Mouse (Mus musculus) embryonic facial prominence, embryonic 12.5 days (tissue): ENCODE results near the gene Ccr3. TPM values are rescaled to one million over a fixed set of nuclear protein-coding genes. Genes with fewer than 3 reads are reported as not detected.
"Not testable (repeated sequence)": the region's sequence is repeated elsewhere in the genome, so short reads cannot be mapped to it uniquely, and the experiment has no call there.

Source experiments
- ATAC-seq: fragments of 200-750 bp; cut with Nextera tagmentation; 2 replicates; pipeline ENCODE4 v1.8.0; 2017; ENCODE audit not compliant: insufficient number of reproducible peaks, insufficient read depth, low FRiP score, low TSS enrichment
- H3K27ac ChIP-seq: fragments of 300-500 bp; sonication (generic); 2 replicates; pipeline ENCODE4 v1.5.1; 2016; ENCODE audit warnings: mild to moderate bottlenecking
- H3K27me3 ChIP-seq: fragments of 300-500 bp; sonication (generic); 2 replicates; pipeline ENCODE4 v1.6.1; 2016; ENCODE audit warnings: mild to moderate bottlenecking, moderate library complexity
- H3K36me3 ChIP-seq: fragments of 300-500 bp; sonication (generic); 2 replicates; pipeline ENCODE4 v1.6.1; 2016; ENCODE audit warnings: mild to moderate bottlenecking
- H3K4me1 ChIP-seq: fragments of 300-500 bp; sonication (generic); 2 replicates; pipeline ENCODE4 v1.6.1; 2016
- H3K4me2 ChIP-seq: fragments of 300-500 bp; sonication (generic); replicated peaks from 2 replicates; pipeline ENCODE4 v1.6.1; 2016; ENCODE audit warnings: mild to moderate bottlenecking, moderate library complexity
- H3K4me3 ChIP-seq: fragments of 300-500 bp; sonication (generic); 2 replicates; pipeline ENCODE4 v1.5.1; 2016; ENCODE audit warnings: mild to moderate bottlenecking
- H3K9ac ChIP-seq: fragments of 300-500 bp; sonication (generic); 2 replicates; pipeline ENCODE4 v1.6.1; 2016; ENCODE audit warnings: mild to moderate bottlenecking, moderate library complexity
- H3K9me3 ChIP-seq: fragments of 300-500 bp; sonication (generic); 2 replicates; pipeline ENCODE4 v1.6.1; 2016; ENCODE audit warnings: mild to moderate bottlenecking, moderate library complexity
- WGBS: fragments of 180-500 bp; shearing (Covaris S2); methylation state at CpG from one replicate; pipeline ENCODE4 v1.1.7; 2016; 5-methylcytosine and 5-hydroxymethylcytosine counted together
- polyA plus RNA-seq: library from polyadenylated mRNA; unstranded; fragments of >200 nt; fragmentation: Nextera tagmentation; extraction: Ambion mirVana; gene quantifications from 2 replicates; pipeline ENCODE4 v1.2.1, GENCODE M21; 2016

The Ccr3 gene
- polyA plus RNA-seq, 1 experiment from 2014 or later, result not detected

DNA sequence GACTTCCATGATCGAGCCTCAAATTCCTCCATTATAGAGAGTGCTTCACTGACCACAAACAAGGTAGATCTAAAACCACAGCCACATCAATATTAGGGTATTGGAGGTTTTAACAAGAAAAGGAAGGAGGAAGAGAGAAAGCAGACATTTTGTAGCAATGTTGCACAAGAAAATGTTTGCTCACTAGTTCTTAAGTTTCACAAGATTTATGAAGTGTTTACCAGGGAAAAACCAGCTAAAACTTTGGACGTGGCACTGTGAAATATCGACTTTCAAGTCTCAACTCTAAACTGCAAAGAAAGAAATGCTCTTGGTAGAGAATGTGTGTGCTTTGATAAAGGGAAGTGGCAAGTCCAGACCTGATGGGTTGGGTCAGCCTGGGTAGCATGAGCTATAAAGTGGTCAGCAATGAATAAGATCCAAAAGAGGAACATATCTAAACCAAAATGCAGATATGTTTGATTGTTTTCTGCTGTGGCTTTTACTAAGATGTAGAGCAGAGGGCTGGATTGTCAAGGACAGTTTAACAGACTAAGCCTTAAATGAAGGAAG is 34.5 kb downstream of the Ccr3 start:
- H3K4me3 ChIP-seq, result no peak overlapping the region
- H3K36me3 ChIP-seq, result no peaks in the 10 kb centered on the region
- ATAC-seq, result no peak
- H3K9ac ChIP-seq, result no peak overlapping the region
- 82% methylated on average over 3 of the region's 3 CpGs for WGBS
- H3K27ac ChIP-seq, result no peak overlapping the region
- no peaks in the 10 kb centered on the region for H3K9me3 ChIP-seq
- no peaks in the 10 kb centered on the region for H3K4me1 ChIP-seq
- no peaks in the 10 kb centered on the region for H3K27me3 ChIP-seq
- H3K4me2 ChIP-seq, result no peak overlapping the region

DNA sequence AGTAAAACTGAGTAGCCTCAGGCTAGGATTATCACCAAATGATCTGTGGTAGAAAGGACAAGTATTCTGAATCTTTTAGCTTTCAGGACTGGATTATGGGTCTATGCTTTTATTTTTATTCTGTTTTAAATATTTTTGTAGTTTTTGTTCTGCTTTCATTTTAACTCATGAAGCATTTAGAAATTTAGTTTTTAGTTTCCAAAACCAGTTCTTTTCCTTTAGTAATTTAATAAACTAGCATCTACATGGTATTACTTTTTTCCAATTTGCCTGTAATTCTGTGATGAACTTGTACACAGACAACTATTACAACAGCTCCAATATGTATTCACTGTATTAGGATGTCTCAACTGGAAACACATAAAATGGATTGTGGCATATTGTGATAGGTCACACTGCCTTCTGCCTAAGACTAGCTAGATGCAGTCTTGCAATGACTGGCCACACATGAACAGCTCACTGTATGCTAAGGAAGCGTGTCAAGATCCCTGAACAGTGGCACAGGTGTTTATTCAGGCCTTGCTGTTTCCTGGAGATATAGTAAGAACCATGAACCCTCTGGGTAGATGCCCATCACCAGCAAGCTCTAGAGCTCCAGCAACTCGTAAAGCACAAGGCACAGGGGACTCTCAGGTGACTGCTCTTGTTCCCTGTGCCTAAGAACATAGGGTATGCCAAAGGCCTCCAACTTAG is 38.0 kb downstream of the Ccr3 start:
- H3K4me1 ChIP-seq, result no peaks in the 10 kb centered on the region
- no peaks in the 10 kb centered on the region for H3K36me3 ChIP-seq
- H3K27ac ChIP-seq, result no peak overlapping the region
- no peak overlapping the region for H3K4me3 ChIP-seq
- 69% methylated on average over 2 of the region's 2 CpGs for whole genome bisulfite sequencing
- H3K27me3 ChIP-seq, result no peaks in the 10 kb centered on the region
- no peaks in the 10 kb centered on the region for H3K9me3 ChIP-seq
- no peak overlapping the region for H3K4me2 ChIP-seq
- no peak for ATAC-seq
- H3K9ac ChIP-seq, result no peak overlapping the region

DNA sequence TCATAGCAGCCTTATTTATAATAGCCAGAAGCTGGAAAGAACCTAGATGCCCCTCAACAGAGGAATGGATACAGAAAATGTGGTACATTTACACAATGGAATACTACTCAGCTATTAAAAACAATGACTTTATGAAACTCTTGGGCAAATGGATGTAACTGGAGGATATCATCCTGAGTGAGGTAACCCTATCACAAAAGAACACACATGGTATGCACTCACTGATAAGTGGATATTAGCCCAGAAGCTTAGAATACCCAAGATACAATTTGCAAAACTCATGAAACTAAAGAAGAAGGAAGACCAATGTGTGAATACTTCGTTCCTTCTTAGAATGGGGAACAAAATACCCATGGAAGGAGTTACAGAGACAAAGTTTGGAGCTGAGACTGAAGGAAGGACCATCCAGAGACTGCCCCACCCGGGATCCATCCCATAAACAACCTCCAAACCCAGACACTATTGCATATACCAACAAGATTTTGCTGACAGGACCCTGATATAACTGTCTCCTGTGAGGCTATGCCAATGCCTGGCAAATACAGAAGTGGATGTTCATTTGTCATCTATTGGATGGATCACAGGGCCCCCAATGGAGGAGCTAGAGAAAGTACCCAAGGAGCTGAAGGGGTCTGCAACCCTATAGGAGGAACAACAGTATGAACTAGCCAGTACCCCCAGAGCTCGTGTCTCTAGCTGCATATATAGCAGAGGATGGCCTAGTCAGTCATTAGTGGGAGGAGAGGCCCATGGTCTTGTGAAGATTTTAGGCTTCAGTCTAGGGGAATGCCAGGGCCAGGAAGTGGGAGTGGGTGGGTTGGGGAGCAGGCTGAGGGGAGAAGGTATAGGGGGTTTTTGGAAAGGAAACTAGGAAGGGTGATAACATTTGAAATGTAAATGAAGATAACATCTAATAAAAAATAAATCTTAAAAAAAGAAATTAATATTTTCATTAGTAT is 40.0 kb downstream of the Ccr3 start:
- H3K4me3 ChIP-seq, H3K27ac ChIP-seq, H3K9ac ChIP-seq, H3K27me3 ChIP-seq, H3K4me1 ChIP-seq, H3K4me2 ChIP-seq, H3K9me3 ChIP-seq, H3K36me3 ChIP-seq, ATAC-seq: not testable (repeated sequence)
- WGBS, result 64% methylated on average over 3 of the region's 3 CpGs

DNA sequence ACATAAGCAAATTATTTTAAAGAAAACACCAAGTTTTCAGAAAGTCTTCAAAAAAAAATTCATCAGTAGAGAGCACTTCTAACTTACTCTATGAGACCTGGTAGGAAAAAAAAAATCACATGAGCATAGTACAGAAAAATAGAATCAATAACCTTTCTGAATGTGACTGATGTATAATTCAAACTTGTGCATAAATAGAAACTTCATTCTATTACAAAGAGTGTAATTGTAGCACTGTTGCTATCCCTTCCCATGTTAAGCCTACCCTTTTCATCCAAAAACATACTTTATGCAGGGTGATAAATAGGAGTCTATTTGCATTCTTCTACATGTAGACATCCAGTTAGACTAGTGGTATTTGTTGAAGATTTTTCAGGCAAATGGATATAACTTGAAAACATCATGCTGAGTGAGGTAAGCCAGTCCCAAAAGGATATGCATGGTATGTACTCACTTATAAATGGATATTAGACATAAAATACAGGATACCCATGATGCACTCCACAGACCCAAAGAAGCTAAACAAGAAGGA is 44.9 kb downstream of the Ccr3 start:
- Histone ChIP-seq H3K4me3 (no peak overlapping the region), H3K4me1 (no peaks in the 10 kb centered on the region), H3K9me3 (no peaks in the 10 kb centered on the region), H3K4me2 (no peak overlapping the region), H3K27me3 (no peaks in the 10 kb centered on the region), H3K36me3 (no peaks in the 10 kb centered on the region), H3K9ac (no peak overlapping the region), H3K27ac (no peak overlapping the region)
- no peak for ATAC-seq

DNA sequence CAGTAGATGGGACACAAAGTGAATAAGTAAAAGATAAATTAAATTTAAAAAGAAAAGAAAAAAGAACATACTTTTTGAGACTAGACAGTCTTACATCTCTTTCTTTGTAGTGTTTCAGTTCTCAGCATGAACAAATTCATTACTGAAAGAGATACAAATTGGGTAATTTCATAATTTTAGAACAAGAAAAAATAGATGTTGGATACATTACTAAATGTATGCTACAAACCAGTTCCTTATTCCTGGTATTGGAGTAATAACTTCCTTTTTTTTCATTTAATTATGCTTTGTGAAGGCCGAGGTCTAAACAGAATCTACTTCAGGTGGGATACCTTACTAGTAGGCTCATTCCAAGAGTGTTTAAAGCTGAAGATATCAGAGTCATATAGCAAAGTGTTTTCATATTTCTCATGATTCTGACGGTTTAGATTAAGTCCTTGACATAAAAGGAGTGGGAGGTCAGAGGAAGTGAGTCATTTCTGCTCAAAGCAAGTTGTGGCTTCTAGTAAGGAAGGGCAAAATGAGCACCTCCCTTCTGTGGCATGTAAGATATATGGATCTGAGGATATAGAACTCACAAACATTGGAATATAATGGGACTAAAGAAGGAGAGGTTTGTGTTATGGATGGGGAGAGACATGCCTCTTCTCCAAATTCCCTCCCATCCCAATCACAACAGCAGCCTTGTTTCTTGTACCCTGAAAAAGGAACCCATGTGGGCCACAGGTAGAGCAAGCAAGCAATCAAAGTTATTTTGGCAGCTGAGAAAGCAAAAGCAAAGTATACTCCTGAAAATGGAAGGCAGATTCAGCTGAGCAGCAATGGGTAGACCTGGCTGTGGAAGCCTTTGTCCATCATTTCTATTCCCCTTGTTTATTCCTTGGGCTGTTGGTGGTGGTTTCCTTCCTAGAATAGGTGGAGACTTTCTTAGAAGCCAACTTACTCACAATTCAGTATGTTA is 46.6 kb downstream of the Ccr3 start:
- 53% methylated on average over 2 of the region's 2 CpGs for WGBS
- H3K4me3 ChIP-seq, result no peak overlapping the region
- no peak overlapping the region for H3K9ac ChIP-seq
- H3K9me3 ChIP-seq, result no peaks in the 10 kb centered on the region
- H3K4me2 ChIP-seq, result no peak overlapping the region
- H3K27ac ChIP-seq, result no peak overlapping the region
- ATAC-seq, result no peak
- no peaks in the 10 kb centered on the region for H3K36me3 ChIP-seq
- no peaks in the 10 kb centered on the region for H3K27me3 ChIP-seq
- no peaks in the 10 kb centered on the region for H3K4me1 ChIP-seq

DNA sequence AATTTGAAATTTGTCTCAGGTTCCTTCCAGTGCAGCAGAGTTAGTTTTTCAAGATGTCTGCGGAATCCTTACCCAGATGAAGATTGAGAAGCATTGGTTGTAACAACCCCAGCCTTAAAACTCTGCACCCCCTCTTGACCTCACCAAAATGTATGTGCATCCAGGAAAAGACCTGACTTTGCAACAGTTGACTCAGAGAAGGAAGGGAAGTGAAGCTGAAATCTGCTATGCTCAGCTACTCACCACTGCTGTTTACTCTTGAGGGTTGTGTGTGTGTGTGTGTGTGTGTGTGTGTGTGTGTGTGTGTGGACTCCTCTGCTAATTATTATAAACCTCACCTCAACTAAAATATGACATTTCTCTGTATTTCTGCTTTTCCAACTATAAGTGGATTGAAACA is 49.7 kb downstream of the Ccr3 start:
- H3K4me3 ChIP-seq, result no peak overlapping the region
- no peaks in the 10 kb centered on the region for H3K27me3 ChIP-seq
- H3K4me2 ChIP-seq, result no peak overlapping the region
- no peaks in the 10 kb centered on the region for H3K9me3 ChIP-seq
- no peaks in the 10 kb centered on the region for H3K4me1 ChIP-seq
- 70% methylated on average over 1 of the region's 1 CpGs for WGBS
- no peak overlapping the region for H3K27ac ChIP-seq
- no peak overlapping the region for H3K9ac ChIP-seq
- no peaks in the 10 kb centered on the region for H3K36me3 ChIP-seq
- no peak for ATAC-seq

DNA sequence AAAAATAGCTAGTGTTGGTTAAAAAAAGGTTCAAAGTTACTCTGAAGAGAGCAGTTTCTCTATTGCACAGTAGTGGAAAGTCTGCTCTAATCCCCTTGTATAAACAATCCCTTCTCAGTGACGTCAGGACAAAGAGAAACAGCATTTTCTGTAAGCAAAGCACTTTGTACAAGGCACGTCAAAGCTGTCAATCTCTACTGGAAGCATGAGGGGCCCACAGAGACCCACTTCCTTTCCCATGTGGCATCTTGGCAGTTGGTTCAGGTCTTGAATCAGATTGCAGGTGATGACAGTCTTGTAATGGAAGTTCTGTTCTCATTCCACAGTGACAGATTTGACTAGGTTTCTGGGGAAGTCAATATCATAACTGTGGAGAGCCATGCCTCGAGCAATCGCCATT is 58.0 kb downstream of the Ccr3 start:
- 61% methylated on average over 4 of the region's 4 CpGs for WGBS
- no peaks in the 10 kb centered on the region for H3K36me3 ChIP-seq
- no peak overlapping the region for H3K4me3 ChIP-seq
- no peak overlapping the region for H3K27ac ChIP-seq
- H3K9me3 ChIP-seq, result no peaks in the 10 kb centered on the region
- H3K9ac ChIP-seq, result no peak overlapping the region
- no peaks in the 10 kb centered on the region for H3K4me1 ChIP-seq
- H3K27me3 ChIP-seq, result no peaks in the 10 kb centered on the region
- H3K4me2 ChIP-seq, result no peak overlapping the region
- ATAC-seq, result no peak

DNA sequence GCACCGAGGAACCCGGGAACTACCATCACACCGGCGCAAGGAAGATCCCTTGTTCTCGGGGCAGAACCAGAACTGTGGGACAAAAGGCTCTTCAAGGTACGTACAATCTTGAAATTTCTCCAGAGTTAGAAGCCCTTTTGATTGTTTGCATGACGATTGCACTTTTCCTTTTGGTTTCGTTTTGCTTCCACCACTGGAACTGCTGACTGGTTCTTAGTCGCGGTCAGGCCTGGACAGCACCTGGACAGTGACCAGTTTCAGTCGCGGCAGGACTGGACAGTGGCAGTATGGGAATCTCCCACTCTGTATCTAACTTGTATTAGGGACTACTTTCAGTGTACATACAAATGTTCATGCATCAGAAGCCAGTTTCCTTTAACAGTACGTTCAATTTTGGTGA is 58.7 kb downstream of the Ccr3 start:
- H3K36me3 ChIP-seq, result not testable (repeated sequence)
- 95% methylated on average over 12 of the region's 13 CpGs for WGBS

More for the DNA sequence above, 58.7 kb downstream of the Ccr3 start:
- H3K4me3 ChIP-seq, H3K9me3 ChIP-seq, H3K4me1 ChIP-seq, H3K4me2 ChIP-seq, H3K27me3 ChIP-seq, H3K9ac ChIP-seq, H3K27ac ChIP-seq, ATAC-seq: not testable (repeated sequence)

Other genes starting within 250 kb of the Ccr3 start
- gene Cxcr6, start 215.5 kb upstream of the Ccr3 start, polyA plus RNA-seq, result 0.12 and 0.19 TPM in 2 replicates
- 13.6 and 13.9 TPM in 2 replicates for gene Fyco1, start 170.1 kb upstream of the Ccr3 start, polyA plus RNA-seq
- not detected in 2 replicates for gene Xcr1, start 159.9 kb upstream of the Ccr3 start, polyA plus RNA-seq
- 1.3 TPM in 2 replicates for gene Ccr1, start 53.3 kb upstream of the Ccr3 start, polyA plus RNA-seq
- not detected in 2 replicates for gene Ccr1l1, start 43.6 kb upstream of the Ccr3 start, polyA plus RNA-seq
- 0.82 and 0.92 TPM in 2 replicates for gene Ccr2, start 80.0 kb downstream of the Ccr3 start, polyA plus RNA-seq
- gene Ccr5, start 99.6 kb downstream of the Ccr3 start, polyA plus RNA-seq, result 0.33 and 0.55 TPM in 2 replicates